Mouse (Mus musculus) adrenal gland, adult 18-20 months (tissue): ENCODE data around the gene Slc35a5. TPM values are rescaled to one million over a fixed set of nuclear protein-coding genes. Genes with fewer than 3 reads are reported as not detected.

Source experiments
- DNase-seq, 2 experiments: peaks; one replicate each; pipeline ENCODE4 v3.0.0; 2021 to 2022; ENCODE audit warnings: low spot score in 2 of 2
- long read RNA-seq, 2 experiments: library from polyadenylated mRNA; stranded (forward); transcript quantifications; one replicate each; pipeline ENCODE4 v2.0.0; 2021
- total RNA-seq, 2 experiments: library from RNA; stranded (reverse); gene quantifications; 1 replicate in 1 of 2; 2 replicates in 1 of 2; pipeline ENCODE4 v1.2.3; 2021

Slc35a5 gene
- total RNA-seq = 10 to 100 TPM; 25.6 to 34.0 TPM
- long read RNA-seq, experiment 1, full-length matches to known transcripts = 14 of 21 reads
- long read RNA-seq, experiment 1, partial matches to known transcripts = 2 of 21 reads
- long read RNA-seq, experiment 1, other reads (novel, unspliced or antisense) = 5 of 21 reads
- long read RNA-seq, experiment 2, full-length matches to known transcripts = 31 of 47 reads
- long read RNA-seq, experiment 2, partial matches to known transcripts = 9 of 47 reads
- long read RNA-seq, experiment 2, other reads (novel, unspliced or antisense) = 7 of 47 reads

GRCm38 (mm10) chr16:45158522-45159388 is at the start of gene Slc35a5, which contains the start of gene Atg3:
Gene Slc35a5, minus strand, starts transcription at chr16:45158706.
Gene Atg3, plus strand, starts transcription at chr16:45158785.
- DNase-seq = peak; percentile 92 to 94

DNA sequence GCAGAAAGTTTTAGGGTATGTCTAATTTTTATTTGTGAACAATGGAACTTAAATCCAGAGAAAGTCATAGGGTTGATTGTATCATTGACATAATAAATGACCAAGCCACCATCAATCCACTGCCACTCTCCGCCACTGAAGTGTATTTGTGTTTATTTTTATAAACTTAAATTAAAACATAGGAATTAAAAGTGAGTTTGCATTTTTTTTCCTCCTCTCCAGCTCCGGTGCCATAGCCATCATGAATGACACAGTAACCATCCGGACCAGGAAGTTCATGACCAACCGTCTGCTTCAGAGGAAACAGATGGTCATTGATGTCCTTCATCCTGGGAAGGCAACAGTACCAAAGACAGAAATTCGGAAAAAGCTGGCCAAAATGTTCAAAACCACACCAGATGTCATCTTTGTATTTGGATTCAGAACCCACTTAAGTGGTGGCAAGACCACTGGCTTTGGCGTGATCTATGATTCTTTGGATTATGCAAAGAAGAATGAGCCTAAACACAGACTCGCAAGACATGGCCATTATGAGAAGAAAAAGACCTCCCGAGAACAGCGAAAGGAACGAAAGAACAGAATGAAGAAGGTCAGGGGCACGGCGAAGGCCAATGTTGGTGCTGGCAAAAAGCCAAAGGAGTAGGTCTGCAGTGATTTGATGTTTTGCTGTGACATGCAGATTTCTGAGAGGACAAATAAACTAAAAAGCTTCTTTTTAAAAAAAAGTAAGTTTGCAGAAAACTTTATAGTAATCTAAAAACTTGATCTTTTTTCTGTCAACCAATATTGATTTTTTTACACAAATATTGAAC is 46.6 kb upstream of the Slc35a5 start:
- DNase-seq = peak in 1 of 2 experiments; percentile 54

GRCm38 (mm10) chr16:45204438-45204837 is 45.9 kb upstream of the Slc35a5 start:
- DNase-seq = no peak

GRCm38 (mm10) chr16:45201395-45201794 is 42.9 kb upstream of the Slc35a5 start:
- no peak for DNase-seq

GRCm38 (mm10) chr16:45196816-45197215 is 38.3 kb upstream of the Slc35a5 start:
- DNase-seq = peak; percentile 38 to 55

DNA sequence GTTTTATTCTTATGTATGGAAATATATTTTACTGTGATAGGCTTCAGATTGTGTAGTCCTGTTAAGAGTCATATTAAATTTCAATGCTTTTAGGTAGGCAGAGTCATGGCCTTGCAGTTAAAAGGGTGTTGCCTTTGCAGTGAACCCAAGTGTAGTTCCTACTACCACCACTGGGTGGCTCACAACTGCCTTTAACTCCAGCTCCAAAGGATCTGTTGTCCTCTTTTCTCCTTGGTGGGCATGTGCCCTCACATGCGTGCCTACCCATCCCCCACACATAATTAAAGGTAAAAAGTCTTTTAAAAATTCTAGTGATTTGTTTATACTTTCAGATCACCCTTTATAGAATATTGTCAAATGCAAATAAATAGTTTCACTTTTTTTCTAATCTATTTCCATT is 34.1 kb upstream of the Slc35a5 start:
- peak; percentile 72 to 76 for DNase-seq

DNA sequence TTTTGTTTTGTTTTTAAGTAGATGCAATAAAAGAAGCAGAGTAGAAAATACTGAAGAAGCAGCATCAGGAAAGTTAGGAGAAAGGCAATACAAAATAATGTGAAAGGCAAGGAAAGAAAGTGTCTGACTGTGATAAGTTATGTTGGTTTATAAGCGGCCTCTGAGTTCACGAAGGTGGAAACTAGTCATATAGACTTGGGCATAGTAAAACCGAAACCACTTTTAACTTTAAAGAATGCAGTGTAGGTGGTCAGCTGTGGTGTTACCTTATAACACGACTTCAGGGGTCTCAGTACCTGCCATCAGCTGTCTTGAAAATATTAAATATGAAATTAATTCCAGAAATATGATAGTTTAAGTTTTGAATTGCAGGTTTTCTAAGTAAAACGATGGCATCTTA is 23.3 kb upstream of the Slc35a5 start:
- no peak for DNase-seq

- DNase-seq = no peak
Measured at GRCm38 (mm10) chr16:45178552-45178951, 20.0 kb upstream of the Slc35a5 start.

GRCm38 (mm10) chr16:45159389-45159716 is 847 bp upstream of the Slc35a5 start:
- no peak for DNase-seq

GRCm38 (mm10) chr16:45158136-45158521 is 377 bp downstream of the Slc35a5 start:
- DNase-seq = peak; percentile 66 to 73

- DNase-seq = no peak
Measured at GRCm38 (mm10) chr16:45154741-45155250, 3.7 kb downstream of the Slc35a5 start.

DNA sequence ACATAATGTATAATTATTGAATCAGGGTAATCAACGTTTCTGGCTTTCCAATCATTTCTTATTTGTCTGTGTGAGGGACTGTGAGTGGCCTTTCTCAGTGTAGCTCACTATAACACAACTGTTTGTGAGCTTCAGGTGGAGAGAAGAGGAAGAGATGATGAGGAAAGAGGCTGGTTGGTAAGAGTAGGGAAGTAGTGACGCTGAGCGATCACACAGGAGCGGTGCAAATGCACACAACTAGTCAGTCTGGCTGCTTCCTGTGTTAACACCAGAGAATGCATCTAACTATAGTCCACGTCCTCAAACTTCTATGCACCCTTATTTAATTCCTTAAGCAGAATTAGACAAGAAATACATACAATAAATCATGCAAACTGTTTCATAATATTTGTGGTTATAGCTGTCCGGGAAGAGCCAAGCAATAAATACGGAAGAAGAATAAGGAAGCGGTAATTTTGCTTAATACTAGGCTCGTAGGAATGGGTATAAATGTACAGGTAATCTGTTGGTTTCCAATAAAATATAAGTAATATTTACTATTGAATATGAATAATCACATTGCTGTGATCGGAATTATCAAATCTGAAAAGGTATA is 9.9 kb downstream of the Slc35a5 start:
- no peak for DNase-seq

DNA sequence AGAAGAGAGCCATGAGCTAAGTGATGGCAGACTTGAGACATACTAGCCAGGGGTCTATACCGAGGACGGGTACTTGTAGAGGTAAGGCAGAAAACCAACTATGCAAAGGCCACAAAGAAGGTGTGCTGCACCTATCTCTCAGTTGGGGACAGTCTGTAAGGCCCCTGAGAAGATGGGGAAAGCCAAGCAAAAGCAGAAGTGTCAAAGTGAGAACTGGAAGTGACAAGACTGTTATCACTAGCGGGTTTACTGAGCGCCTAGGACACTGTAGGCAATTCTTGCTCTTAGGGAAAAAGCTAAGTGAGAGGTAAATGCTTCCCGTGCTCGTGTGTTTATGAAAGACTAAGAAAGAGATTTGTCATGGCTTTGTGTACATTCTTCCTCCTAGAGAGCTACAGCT is 13.4 kb downstream of the Slc35a5 start:
- no peak for DNase-seq

DNA sequence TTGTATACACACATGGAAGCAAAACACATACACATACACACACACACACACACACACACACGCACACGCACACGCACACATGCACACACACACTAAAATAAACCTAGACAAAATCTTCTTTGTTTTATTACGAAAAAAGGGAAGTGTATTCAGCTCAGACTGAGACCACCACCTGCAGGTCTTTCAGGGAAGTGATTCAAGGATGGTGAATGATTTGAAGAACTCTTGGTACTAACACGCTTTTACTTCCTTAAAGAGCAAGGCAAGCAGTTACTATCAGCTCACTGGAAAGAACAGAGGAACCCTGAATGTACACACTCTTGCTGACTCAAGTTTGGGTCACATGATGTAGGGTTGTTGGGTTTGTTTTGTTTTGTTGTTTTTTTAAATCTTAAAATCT is 15.9 kb downstream of the Slc35a5 start:
- no peak for DNase-seq

GRCm38 (mm10) chr16:45141711-45142110 is 16.8 kb downstream of the Slc35a5 start:
- no peak for DNase-seq

GRCm38 (mm10) chr16:45127936-45128710 is 30.4 kb downstream of the Slc35a5 start:
- DNase-seq = no peak

DNA sequence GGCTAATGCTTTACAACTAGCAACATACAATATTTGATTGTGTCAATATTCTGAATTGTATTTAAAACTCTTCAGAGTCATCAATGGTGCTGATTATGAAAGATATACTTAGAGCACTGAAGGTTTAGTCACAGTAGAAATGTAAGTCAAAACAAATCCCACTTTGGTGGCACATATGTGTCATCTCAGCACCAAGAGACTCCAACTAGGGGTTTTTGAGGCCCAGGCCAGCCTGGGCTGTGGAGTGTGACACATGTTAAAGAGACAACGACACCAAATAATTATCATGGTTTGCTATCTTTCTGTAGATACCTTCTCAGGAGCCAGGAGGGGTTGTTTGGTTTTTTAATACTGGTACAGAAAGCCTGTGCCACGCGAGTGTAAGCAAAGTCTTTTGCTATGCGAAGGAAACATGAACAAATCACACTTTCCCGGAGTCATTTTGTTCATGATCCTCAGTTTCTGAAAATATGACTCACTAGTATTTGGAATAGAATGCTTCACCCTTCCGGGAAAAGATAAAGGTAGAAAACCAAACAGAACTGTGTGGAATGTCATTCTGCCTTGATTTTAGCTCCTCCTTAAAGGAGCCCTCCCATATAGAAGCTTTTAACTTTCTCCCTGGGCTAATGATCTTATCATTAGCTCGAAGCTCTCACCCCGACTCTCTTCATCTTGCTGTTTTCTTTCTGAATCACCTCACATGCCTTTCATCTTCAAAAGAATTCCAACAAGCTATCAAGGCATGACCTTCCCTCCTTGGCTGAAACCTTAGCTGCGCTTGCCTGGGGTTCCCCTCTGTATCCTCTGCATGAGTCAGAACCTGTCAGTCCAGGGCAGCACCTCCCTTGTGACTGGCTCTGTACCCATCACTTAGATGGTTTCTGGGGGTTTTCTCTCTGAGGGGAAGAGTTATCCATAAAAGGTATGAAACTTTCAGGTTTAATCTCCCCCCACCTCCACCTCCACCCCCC is 34.0 kb downstream of the Slc35a5 start:
- DNase-seq = peak in 1 of 2 experiments; percentile 15

DNA sequence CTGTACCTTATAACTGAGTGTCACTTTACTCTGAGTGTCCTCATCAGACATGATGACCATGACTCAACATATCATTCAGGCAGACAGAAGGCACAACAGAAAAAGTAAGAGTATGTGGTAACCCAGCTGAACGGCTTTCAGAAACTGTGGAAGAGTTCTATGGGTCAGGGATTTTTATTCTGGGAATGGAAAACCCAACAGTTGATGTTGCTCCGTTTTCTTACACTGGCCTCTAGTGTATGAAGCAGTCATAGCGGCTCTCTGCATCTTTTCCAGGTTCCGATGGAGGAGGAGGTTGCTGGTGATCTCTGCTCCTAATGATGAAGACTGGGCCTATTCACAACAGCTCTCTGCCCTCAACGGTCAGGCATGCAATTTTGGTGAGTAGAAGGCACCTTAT is 35.9 kb downstream of the Slc35a5 start:
- peak in 1 of 2 experiments; percentile 9 for DNase-seq
